Mouse (Mus musculus) CH12.LX (cell line): ENCODE data around the gene Tas2r118. TPM values are rescaled to one million over a fixed set of nuclear protein-coding genes. Genes with fewer than 3 reads are reported as not detected.

Experiments
- DNase-seq: peaks from one replicate; pipeline ENCODE4 v3.0.0-alpha.2; 2013; ENCODE audit errors: extremely low read depth
- H3K27ac ChIP-seq: 2 replicates; pipeline ENCODE4 v1.5.1; 2012; ENCODE audit warnings: low read depth, mild to moderate bottlenecking, control low read depth, moderate library complexity; ENCODE audit not compliant: insufficient read depth
- H3K27me3 ChIP-seq: replicated peaks from 2 replicates; pipeline ENCODE3; 2012; ENCODE audit warnings: inconsistent platforms
- H3K36me3 ChIP-seq, 2 experiments: replicated peaks in 1 of 2; 2 replicates each; pipeline versions ENCODE3 to v1.6.1; 2012; ENCODE audit warnings: inconsistent platforms in 1 of 2, low read length in 1 of 2, mild to moderate bottlenecking in 1 of 2, mixed read lengths in 1 of 2, moderate library complexity in 1 of 2; ENCODE audit not compliant: control insufficient read depth in 1 of 2, insufficient read depth in 1 of 2
- H3K4me1 ChIP-seq, 2 experiments: 2 replicates each; pipeline ENCODE4 v1.6.1; 2012; ENCODE audit warnings: inconsistent platforms in 1 of 2, moderate library complexity in 1 of 2; ENCODE audit not compliant: insufficient read depth in 2 of 2, control insufficient read depth in 1 of 2
- H3K4me2 ChIP-seq: 2 replicates; pipeline ENCODE4 v1.6.1; 2012; ENCODE audit warnings: low read depth, mild to moderate bottlenecking, control low read depth; ENCODE audit not compliant: poor library complexity, insufficient read depth, severe bottlenecking
- H3K4me3 ChIP-seq, 3 experiments: fragments of 150-350 bp in 1 of 3; sonication (generic) in 1 of 3; replicated peaks in 1 of 3; 2 replicates each; pipeline versions ENCODE3 to v1.5.1; 2011 to 2012; ENCODE audit warnings: low read depth in 2 of 3, low read length in 2 of 3, mild to moderate bottlenecking in 2 of 3, moderate library complexity in 2 of 3, control low read depth in 1 of 3, improper control_type of control experiment in 1 of 3, inconsistent platforms in 1 of 3, mixed read lengths in 1 of 3; ENCODE audit not compliant: poor library complexity in 1 of 3
- H3K79me2 ChIP-seq: replicated peaks from 2 replicates; pipeline ENCODE4 v1.6.1; 2012; ENCODE audit warnings: mild to moderate bottlenecking, moderate library complexity; ENCODE audit not compliant: control insufficient read depth, poor library complexity, insufficient read depth, severe bottlenecking; ENCODE audit errors: extremely low read depth
- H3K9ac ChIP-seq: 2 replicates; pipeline ENCODE4 v1.6.1; 2012; ENCODE audit warnings: low read depth, mild to moderate bottlenecking, control low read depth, moderate library complexity; ENCODE audit not compliant: insufficient read depth
- H3K9me3 ChIP-seq: replicated peaks from 2 replicates; pipeline ENCODE3; 2012; ENCODE audit warnings: low read length, inconsistent platforms, mixed read lengths
- CHD2 ChIP-seq: IDR thresholded peaks from 2 replicates; pipeline ENCODE4 v1.6.1; 2011; ENCODE audit warnings: low read length, improper control_type of control experiment
- EP300 ChIP-seq: IDR thresholded peaks from 2 replicates; pipeline ENCODE4 v1.6.1; 2011; ENCODE audit warnings: low read length, improper control_type of control experiment
- ETS1 ChIP-seq: conservative IDR thresholded peaks from 2 replicates; pipeline ENCODE4 v1.6.1; 2012; ENCODE audit warnings: low read depth, mild to moderate bottlenecking, inconsistent platforms, low read length, improper control_type of control experiment, moderate library complexity
- HCFC1 ChIP-seq: IDR thresholded peaks from 2 replicates; pipeline ENCODE4 v1.6.1; 2012; ENCODE audit warnings: low read depth, mild to moderate bottlenecking, inconsistent platforms, low read length, improper control_type of control experiment
- MAFK ChIP-seq: IDR thresholded peaks from 2 replicates; pipeline ENCODE4 v1.6.1; 2011; ENCODE audit warnings: low read length, improper control_type of control experiment; ENCODE audit not compliant: insufficient replicate concordance
- MAX ChIP-seq: IDR thresholded peaks from 2 replicates; pipeline ENCODE4 v1.6.1; 2011; ENCODE audit warnings: low read length, improper control_type of control experiment
- MAZ ChIP-seq: IDR thresholded peaks from 2 replicates; pipeline ENCODE4 v1.6.1; 2012; ENCODE audit warnings: low read depth, mild to moderate bottlenecking, inconsistent platforms, low read length, improper control_type of control experiment, moderate library complexity
- MXI1 ChIP-seq: IDR thresholded peaks from 2 replicates; pipeline ENCODE4 v1.6.1; 2011; ENCODE audit warnings: mild to moderate bottlenecking, low read depth, low read length, improper control_type of control experiment
- MYC ChIP-seq: IDR thresholded peaks from 2 replicates; pipeline ENCODE4 v1.6.1; 2011; ENCODE audit warnings: low read depth, mild to moderate bottlenecking, improper control_type of control experiment, low read length
- NRF1 ChIP-seq: IDR thresholded peaks from 2 replicates; pipeline ENCODE4 v1.6.1; 2014; ENCODE audit warnings: low read depth, mild to moderate bottlenecking, inconsistent platforms, low read length, improper control_type of control experiment, moderate library complexity
- POLR2A ChIP-seq: IDR thresholded peaks from 2 replicates; pipeline ENCODE4 v1.6.1; 2011; ENCODE audit warnings: low read depth, mild to moderate bottlenecking, improper control_type of control experiment, low read length
- POLR2AphosphoS2 ChIP-seq: IDR thresholded peaks from 2 replicates; pipeline ENCODE4 v1.6.1; 2011; ENCODE audit warnings: low read depth, low read length, improper control_type of control experiment
- TCF12 ChIP-seq: IDR thresholded peaks from 2 replicates; pipeline ENCODE4 v1.6.1; 2014; ENCODE audit warnings: low read depth, mild to moderate bottlenecking, inconsistent platforms, low read length, improper control_type of control experiment
- UBTF ChIP-seq: IDR thresholded peaks from 2 replicates; pipeline ENCODE4 v1.6.1; 2012; ENCODE audit warnings: low read depth, mild to moderate bottlenecking, inconsistent platforms, low read length, improper control_type of control experiment, moderate library complexity
- ZC3H11A ChIP-seq: IDR thresholded peaks from 2 replicates; pipeline ENCODE4 v1.6.1; 2012; ENCODE audit warnings: low read depth, mild to moderate bottlenecking, inconsistent platforms, low read length, improper control_type of control experiment
- ZNF384 ChIP-seq: IDR thresholded peaks from 2 replicates; pipeline ENCODE4 v1.6.1; 2012; ENCODE audit warnings: low read depth, low read length, improper control_type of control experiment, inconsistent platforms
- dilution Hi-C: fragments of 300-500 bp; cut with MboI; formaldehyde crosslinking; loops from 2 replicates; pipeline ENCODE4 v1.14.3; 2020; ENCODE audit warnings: low sequenced_read_pairs; ENCODE audit not compliant: extremely low pct_unique_long_range_greater_than_20kb, extremely low pct_ligation_motif_present
- in situ Hi-C: fragments of 300-500 bp; cut with MboI; formaldehyde crosslinking; loops from 3 replicates; pipeline ENCODE4 v1.14.3; 2019; ENCODE audit warnings: low sequenced_read_pairs, low pct_ligation_motif_present, low pct_unique_long_range_greater_than_20kb, mixed read lengths
- polyA plus RNA-seq: library from polyadenylated mRNA; unstranded; fragments of >175 nt; gene quantifications from 2 replicates; pipeline ENCODE4 v1.2.1, GENCODE M21; 2012; ENCODE audit warnings: low read depth; ENCODE audit not compliant: insufficient read length
- total RNA-seq, 2 experiments: library from RNA; depleted of rRNA; stranded (reverse); fragments of 300-350 nt in 1 of 2; fragments of >200 nt in 1 of 2; gene quantifications; 2 replicates each; pipeline ENCODE4 v1.2.3; 2012 to 2014

Tas2r118 gene
- total and polyA plus RNA-seq, 3 experiments = not detected

- no peak overlapping the region for H3K27ac ChIP-seq
- H3K27me3 ChIP-seq = no peaks in the 10 kb centered on the region
- no peak overlapping the region for H3K9ac ChIP-seq
- no peak overlapping the region for H3K4me2 ChIP-seq
- no peaks in the 10 kb centered on the region for H3K4me1 ChIP-seq
- dilution Hi-C loops (no loop called here), in situ Hi-C loops (no loop called here)
- no peaks in the 10 kb centered on the region for H3K79me2 ChIP-seq
- no peaks in the 10 kb centered on the region for H3K36me3 ChIP-seq
- TF ChIP-seq ETS1 = no peak
- TF ChIP-seq POLR2AphosphoS2 = no peak
- TF ChIP-seq EP300 = no peak
- no peak for TF ChIP-seq TCF12
- no peak for TF ChIP-seq NRF1
- TF ChIP-seq POLR2A = no peak
- TF ChIP-seq MXI1 = no peak
- TF ChIP-seq ZNF384 = no peak
- no peak for TF ChIP-seq HCFC1
- no peak overlapping the region for H3K4me3 ChIP-seq
- H3K9me3 ChIP-seq = no peaks in the 10 kb centered on the region
- no peak for DNase-seq
Observed at GRCm38 (mm10) chr6:23965925-23966324, 3.9 kb downstream of the Tas2r118 start.

- no peaks in the 10 kb centered on the region for H3K9me3 ChIP-seq
- in situ Hi-C loops (no loop called here), dilution Hi-C loops (no loop called here)
- no peaks in the 10 kb centered on the region for H3K36me3 ChIP-seq
- no peak for DNase-seq
- no peak overlapping the region for H3K4me3 ChIP-seq
- H3K9ac ChIP-seq = no peak overlapping the region
- H3K4me2 ChIP-seq = no peak overlapping the region
- H3K27me3 ChIP-seq = no peaks in the 10 kb centered on the region
- H3K79me2 ChIP-seq = no peaks in the 10 kb centered on the region
- TF ChIP-seq ZC3H11A (no peak), NRF1 (no peak), MAX (no peak), MAZ (no peak), MAFK (no peak), UBTF (no peak), MYC (no peak), CHD2 (no peak)
- no peak overlapping the region for H3K27ac ChIP-seq
- no peaks in the 10 kb centered on the region for H3K4me1 ChIP-seq
Observed at GRCm38 (mm10) chr6:23963741-23964140, 6.1 kb downstream of the Tas2r118 start.

- peaks cover 0 to 14% of the 10 kb centered on the region in 2 experiments; a peak in 2 of 4 replicates for H3K4me1 ChIP-seq
- no peaks in the 10 kb centered on the region for H3K27me3 ChIP-seq
- no peaks in the 10 kb centered on the region for H3K36me3 ChIP-seq
- DNase-seq = no peak
- no peak overlapping the region for H3K4me2 ChIP-seq
- in situ Hi-C loops = no loop called here
- no peaks in the 10 kb centered on the region for H3K9me3 ChIP-seq
- dilution Hi-C loops = no loop called here
- no peak for TF ChIP-seq ZC3H11A
- no peak for TF ChIP-seq TCF12
- no peak for TF ChIP-seq MXI1
- TF ChIP-seq MAFK = no peak
- TF ChIP-seq UBTF = no peak
- H3K4me3 ChIP-seq = no peak overlapping the region
- H3K9ac ChIP-seq = no peak overlapping the region
- H3K27ac ChIP-seq = no peak overlapping the region
- H3K79me2 ChIP-seq = no peaks in the 10 kb centered on the region
Observed at GRCm38 (mm10) chr6:23940776-23941175, 29.1 kb downstream of the Tas2r118 start.
